Mouse (Mus musculus): ENCODE measurements around the gene Epas1.

DNA sequence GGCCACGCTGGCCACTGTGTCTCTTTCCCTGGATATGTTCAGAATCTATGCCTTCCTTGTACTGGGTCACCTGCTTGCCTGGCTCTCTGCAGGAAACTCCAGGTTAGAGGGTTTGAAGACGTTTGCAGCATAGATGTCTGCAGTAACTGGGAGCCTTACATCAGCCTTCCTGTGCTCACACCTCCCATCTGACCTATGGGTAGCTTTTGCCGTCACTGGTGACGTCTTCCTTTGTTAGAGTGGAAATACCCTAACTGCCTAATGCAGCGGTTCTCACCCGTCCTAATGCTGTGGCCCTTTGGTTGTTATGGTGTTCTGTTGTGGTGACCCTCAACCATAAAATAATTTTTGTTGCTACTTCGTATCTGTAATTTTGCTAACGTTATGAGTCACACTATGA is 43.7 kb upstream of the Epas1 start:
- TF ChIP-seq CTCF (conservative IDR thresholded peaks at IDR 0.05; ENCODE audit: low read length) (no peak), NANOG (IDR thresholded peaks at IDR 0.05; ENCODE audit: borderline replicate concordance, low read length) (no peak)
